Mouse (Mus musculus): Measurements from ENCODE around the gene Fhit.

- TF ChIP-seq POLR2A (IDR thresholded peaks at IDR 0.05; ENCODE audit: borderline replicate concordance, extremely low read depth, low read depth, low read length) (no peak), CTCF (IDR thresholded peaks at IDR 0.05; ENCODE audit: insufficient read depth, low read length) (no peak)
These were observed 1082.8 kb downstream of the Fhit start for GRCm38 (mm10) chr14:10079062-10079461.
